Mouse (Mus musculus): ENCODE data around the gene Mest. TPM values are rescaled to one million over a fixed set of nuclear protein-coding genes. Genes with fewer than 3 reads are reported as not detected.

Mest gene
- 1.1 and 2.1 TPM in 2 replicates for total RNA-seq (2017)

GRCm38 (mm10) chr6:30723331-30723730 lies at the start of gene Mest:
Gene Mest (plus strand): TSS chr6:30723547.
- no peak for ATAC-seq (ENCODE audit: extremely low read depth, insufficient number of reproducible peaks, low FRiP score, poor library complexity, severe bottlenecking)

- ATAC-seq (ENCODE audit: extremely low read depth, insufficient number of reproducible peaks, low FRiP score, poor library complexity, severe bottlenecking), result no peak
Observed at GRCm38 (mm10) chr6:30673764-30674561, 49.4 kb upstream of the Mest start.

- ATAC-seq (ENCODE audit: extremely low read depth, insufficient number of reproducible peaks, low FRiP score, poor library complexity, severe bottlenecking), result no peak
Observed at GRCm38 (mm10) chr6:30674714-30675280, 48.5 kb upstream of the Mest start.

- ATAC-seq (ENCODE audit: extremely low read depth, insufficient number of reproducible peaks, low FRiP score, poor library complexity, severe bottlenecking), result no peak
Observed at GRCm38 (mm10) chr6:30675281-30675771, 48.0 kb upstream of the Mest start.

- ATAC-seq (ENCODE audit: extremely low read depth, insufficient number of reproducible peaks, low FRiP score, poor library complexity, severe bottlenecking), result no peak
Observed at GRCm38 (mm10) chr6:30676506-30676905, 46.8 kb upstream of the Mest start.

GRCm38 (mm10) chr6:30677591-30677990 lies 45.8 kb upstream of the Mest start:
- ATAC-seq (ENCODE audit: extremely low read depth, insufficient number of reproducible peaks, low FRiP score, poor library complexity, severe bottlenecking), result no peak

- ATAC-seq (ENCODE audit: extremely low read depth, insufficient number of reproducible peaks, low FRiP score, poor library complexity, severe bottlenecking), result no peak
Observed at GRCm38 (mm10) chr6:30678482-30678881, 44.9 kb upstream of the Mest start.

- no peak for ATAC-seq (ENCODE audit: extremely low read depth, insufficient number of reproducible peaks, low FRiP score, poor library complexity, severe bottlenecking)
Observed at GRCm38 (mm10) chr6:30679567-30679966, 43.8 kb upstream of the Mest start.

- ATAC-seq (ENCODE audit: extremely low read depth, insufficient number of reproducible peaks, low FRiP score, poor library complexity, severe bottlenecking), result no peak
Observed at GRCm38 (mm10) chr6:30680442-30680841, 42.9 kb upstream of the Mest start.

- no peak for ATAC-seq (ENCODE audit: extremely low read depth, insufficient number of reproducible peaks, low FRiP score, poor library complexity, severe bottlenecking)
Observed at GRCm38 (mm10) chr6:30681935-30682900, 41.1 kb upstream of the Mest start.

GRCm38 (mm10) chr6:30684570-30684969 lies 38.8 kb upstream of the Mest start:
- no peak for ATAC-seq (ENCODE audit: extremely low read depth, insufficient number of reproducible peaks, low FRiP score, poor library complexity, severe bottlenecking)

- no peak for ATAC-seq (ENCODE audit: extremely low read depth, insufficient number of reproducible peaks, low FRiP score, poor library complexity, severe bottlenecking)
Observed at GRCm38 (mm10) chr6:30687198-30687597, 36.1 kb upstream of the Mest start.

GRCm38 (mm10) chr6:30692826-30693225 lies 30.5 kb upstream of the Mest start:
- no peak for ATAC-seq (ENCODE audit: extremely low read depth, insufficient number of reproducible peaks, low FRiP score, poor library complexity, severe bottlenecking)

- ATAC-seq (ENCODE audit: extremely low read depth, insufficient number of reproducible peaks, low FRiP score, poor library complexity, severe bottlenecking), result peak; percentile 88
Observed at GRCm38 (mm10) chr6:30693350-30693991, 29.9 kb upstream of the Mest start, which contains the start of gene Cep41. Gene Cep41 (minus strand): TSS chr6:30693749.

GRCm38 (mm10) chr6:30694209-30694608 lies 29.1 kb upstream of the Mest start:
- no peak for ATAC-seq (ENCODE audit: extremely low read depth, insufficient number of reproducible peaks, low FRiP score, poor library complexity, severe bottlenecking)

- ATAC-seq (ENCODE audit: extremely low read depth, insufficient number of reproducible peaks, low FRiP score, poor library complexity, severe bottlenecking), result no peak
Observed at GRCm38 (mm10) chr6:30695124-30695523, 28.2 kb upstream of the Mest start.

GRCm38 (mm10) chr6:30697464-30697863 lies 25.9 kb upstream of the Mest start:
- ATAC-seq (ENCODE audit: extremely low read depth, insufficient number of reproducible peaks, low FRiP score, poor library complexity, severe bottlenecking), result no peak

GRCm38 (mm10) chr6:30698036-30698435 lies 25.3 kb upstream of the Mest start:
- no peak for ATAC-seq (ENCODE audit: extremely low read depth, insufficient number of reproducible peaks, low FRiP score, poor library complexity, severe bottlenecking)

GRCm38 (mm10) chr6:30700182-30700581 lies 23.2 kb upstream of the Mest start:
- no peak for ATAC-seq (ENCODE audit: extremely low read depth, insufficient number of reproducible peaks, low FRiP score, poor library complexity, severe bottlenecking)
